Mouse (Mus musculus): ENCODE measurements at regions not wholly inside any gene's neighbourhood (a gene's known extent, or its start where the extent isn't known, plus 50 kb on each side); places are given as distances from the start of the nearest gene placed in this dataset.
A peak's percentile ranks its signal among the peaks of the same experiment; 100 is the strongest.

DNA sequence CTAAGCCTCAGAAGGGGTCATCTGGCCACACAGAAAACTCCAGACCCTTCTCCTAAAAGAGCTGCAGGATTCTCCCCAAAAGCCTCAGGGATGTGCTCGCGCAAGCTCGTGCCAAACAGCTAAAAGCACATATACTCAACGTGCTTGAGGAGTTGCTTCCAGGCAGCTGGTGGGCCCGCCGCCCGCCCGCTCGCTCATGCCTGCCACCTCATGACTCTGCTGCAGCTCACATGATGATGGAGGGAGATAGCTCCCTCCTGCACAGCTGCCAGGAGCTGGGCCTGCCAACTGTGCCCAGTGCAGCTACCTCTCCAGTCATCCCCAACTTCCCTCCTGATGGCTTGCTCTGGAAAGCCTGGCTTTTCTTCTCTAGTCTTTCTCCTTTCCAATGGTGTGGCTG lies 87.2 kb downstream of the Gm26897 start:
- Histone ChIP-seq H3K9me3 (ENCODE audit: control insufficient read depth, low read depth, low read length) (no peaks in the 10 kb centered on the region), H3K27ac (ENCODE audit: low read length) (no peak overlapping the region), H3K27me3 (ENCODE audit: control insufficient read depth, insufficient read depth, low read length) (no peaks in the 10 kb centered on the region), H3K4me1 (ENCODE audit: control insufficient read depth, insufficient read depth, low read length) (peaks cover 21% of the 10 kb centered on the region), H3K4me2 (replicated peaks; ENCODE audit: low read depth, low read length) (no peak overlapping the region), H3K9ac (replicated peaks; ENCODE audit: low read depth, low read length) (no peak overlapping the region), H3K36me3 (ENCODE audit: control insufficient read depth, insufficient read depth, low read length) (no peaks in the 10 kb centered on the region), H3K4me3 (ENCODE audit: low read depth, low read length) (no peak overlapping the region)
- 89% methylated on average over 9 of the region's 9 CpGs for WGBS
- no peak for ATAC-seq (ENCODE audit: insufficient number of reproducible peaks, insufficient read depth, low FRiP score, low read depth)

DNA sequence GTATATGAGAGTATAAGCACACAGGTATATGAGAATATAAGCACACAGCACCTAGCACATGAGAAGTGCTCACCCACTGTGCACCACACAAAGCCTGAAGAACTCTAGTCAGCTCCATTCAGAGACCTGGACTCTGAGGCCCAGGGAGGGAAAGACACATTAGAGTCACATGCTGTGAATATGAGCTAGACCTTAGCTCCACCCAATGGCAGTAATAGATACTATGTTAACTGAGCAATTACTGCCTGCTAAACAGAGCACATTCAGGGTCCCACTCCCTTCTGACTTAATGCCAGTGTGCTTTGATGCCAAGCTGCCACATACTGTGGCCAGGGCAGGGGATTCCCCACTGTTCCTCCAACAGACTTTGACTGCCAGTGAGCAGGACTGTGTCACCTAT lies 89.2 kb downstream of the Gm26897 start:
- Histone ChIP-seq H3K4me1 (ENCODE audit: control insufficient read depth, insufficient read depth, low read length) (peaks cover 21% of the 10 kb centered on the region), H3K36me3 (ENCODE audit: control insufficient read depth, insufficient read depth, low read length) (no peaks in the 10 kb centered on the region), H3K27ac (ENCODE audit: low read length) (peak overlapping the region; percentile 76; the same call in 1 of the 2 replicates), H3K9me3 (ENCODE audit: control insufficient read depth, low read depth, low read length) (no peaks in the 10 kb centered on the region), H3K27me3 (ENCODE audit: control insufficient read depth, insufficient read depth, low read length) (no peaks in the 10 kb centered on the region), H3K4me3 (ENCODE audit: low read depth, low read length) (no peak overlapping the region), H3K4me2 (replicated peaks; ENCODE audit: low read depth, low read length) (no peak overlapping the region), H3K9ac (replicated peaks; ENCODE audit: low read depth, low read length) (no peak overlapping the region)
- no peak for ATAC-seq (ENCODE audit: insufficient number of reproducible peaks, insufficient read depth, low FRiP score, low read depth)

DNA sequence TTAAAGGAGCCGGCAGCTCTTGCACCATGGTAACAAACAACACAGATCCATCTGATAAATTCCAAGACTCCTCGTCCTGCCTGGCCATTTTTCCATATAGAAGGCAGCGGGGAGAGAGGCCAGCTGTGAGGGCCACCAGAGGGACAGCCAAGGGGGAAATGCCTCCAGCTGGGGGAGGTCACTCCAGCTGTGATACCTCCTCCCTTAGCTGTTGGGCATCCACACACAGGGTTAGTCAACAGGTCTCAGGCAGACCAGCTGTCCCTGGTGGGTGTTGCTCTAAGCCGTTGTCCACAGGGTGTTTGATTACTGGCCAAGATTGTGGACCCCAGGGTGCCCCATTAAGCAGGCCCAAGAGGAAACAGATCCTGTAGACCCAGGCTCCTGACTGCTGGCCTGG lies 89.7 kb downstream of the Gm26897 start:
- peak overlapping the region; percentile 76; the same call in 1 of the 2 replicates for H3K27ac ChIP-seq (ENCODE audit: low read length)
- ATAC-seq (ENCODE audit: insufficient number of reproducible peaks, insufficient read depth, low FRiP score, low read depth), result 0 out of 2 replicates have a peak, but pooled peaks have one; percentile 46
- 13% methylated on average over 4 of the region's 4 CpGs for WGBS
- H3K36me3 ChIP-seq (ENCODE audit: control insufficient read depth, insufficient read depth, low read length), result no peaks in the 10 kb centered on the region
- no peaks in the 10 kb centered on the region for H3K27me3 ChIP-seq (ENCODE audit: control insufficient read depth, insufficient read depth, low read length)
- no peak overlapping the region for H3K9ac ChIP-seq (replicated peaks; ENCODE audit: low read depth, low read length)
- H3K4me2 ChIP-seq (replicated peaks; ENCODE audit: low read depth, low read length), result no peak overlapping the region
- peaks cover 21% of the 10 kb centered on the region for H3K4me1 ChIP-seq (ENCODE audit: control insufficient read depth, insufficient read depth, low read length)
- no peaks in the 10 kb centered on the region for H3K9me3 ChIP-seq (ENCODE audit: control insufficient read depth, low read depth, low read length)
- H3K4me3 ChIP-seq (ENCODE audit: low read depth, low read length), result no peak overlapping the region

DNA sequence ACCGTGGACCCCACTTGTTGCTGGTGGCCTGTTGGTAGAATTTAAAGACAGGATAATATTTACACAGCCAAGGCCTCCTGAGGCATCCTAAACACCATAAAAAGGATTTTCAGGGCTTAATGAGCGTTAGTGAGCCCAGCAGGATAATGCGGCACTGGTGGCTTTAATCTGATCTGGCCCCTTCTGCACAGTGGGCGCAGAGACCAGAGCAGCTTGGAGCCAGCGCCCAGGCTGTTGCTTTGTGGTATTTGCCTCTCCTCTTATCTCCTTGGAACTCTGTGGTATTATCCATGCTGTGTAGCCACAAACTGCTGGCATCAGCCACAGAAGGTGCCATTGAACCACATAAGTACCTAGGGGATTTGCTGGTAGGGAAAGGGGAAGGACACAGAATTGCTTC lies 90.1 kb downstream of the Gm26897 start:
- H3K9ac ChIP-seq (replicated peaks; ENCODE audit: low read depth, low read length), result no peak overlapping the region

DNA sequence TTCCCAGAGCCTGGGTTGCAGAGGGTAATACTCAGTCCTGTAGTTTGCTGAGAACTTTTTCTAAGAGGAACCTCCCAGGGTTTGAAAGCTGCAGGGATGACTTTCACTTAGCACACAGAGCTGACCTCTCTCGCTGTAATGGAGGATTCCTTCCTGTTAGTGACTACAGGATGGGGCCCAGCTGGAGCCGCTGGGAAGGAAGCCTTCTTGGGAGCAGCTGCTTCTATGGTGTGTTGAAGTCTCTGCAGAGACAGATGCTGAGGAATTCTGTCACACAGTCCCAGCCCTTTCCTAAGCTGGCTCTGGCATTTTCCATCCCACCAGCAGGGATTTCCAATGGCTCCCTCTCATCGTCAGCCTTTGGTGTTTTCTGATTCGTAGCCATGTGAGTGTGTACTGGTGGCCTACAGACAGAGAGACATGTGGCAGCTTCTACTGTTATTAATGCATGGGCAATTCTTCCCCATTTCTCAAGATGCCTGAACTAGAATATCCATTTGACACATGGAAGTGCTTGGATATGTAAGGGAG lies 90.9 kb downstream of the Gm26897 start:
- H3K9me3 ChIP-seq (ENCODE audit: control insufficient read depth, low read depth, low read length), result no peaks in the 10 kb centered on the region
- no peak overlapping the region for H3K9ac ChIP-seq (replicated peaks; ENCODE audit: low read depth, low read length)
- H3K27me3 ChIP-seq (ENCODE audit: control insufficient read depth, insufficient read depth, low read length), result no peaks in the 10 kb centered on the region
- H3K4me1 ChIP-seq (ENCODE audit: control insufficient read depth, insufficient read depth, low read length), result peaks cover 21% of the 10 kb centered on the region
- H3K4me3 ChIP-seq (ENCODE audit: low read depth, low read length), result no peak overlapping the region
- H3K4me2 ChIP-seq (replicated peaks; ENCODE audit: low read depth, low read length), result no peak overlapping the region
- WGBS, result 44% methylated on average over 4 of the region's 4 CpGs
- H3K36me3 ChIP-seq (ENCODE audit: control insufficient read depth, insufficient read depth, low read length), result no peaks in the 10 kb centered on the region
- ATAC-seq (ENCODE audit: insufficient number of reproducible peaks, insufficient read depth, low FRiP score, low read depth), result peak; percentile 50; the same call in 1 of the 2 replicates
- peak overlapping the region; percentile 76 for H3K27ac ChIP-seq (ENCODE audit: low read length)

More for the DNA sequence above, 90.1 kb downstream of the Gm26897 start:
- Histone ChIP-seq H3K36me3 (ENCODE audit: control insufficient read depth, insufficient read depth, low read length) (no peaks in the 10 kb centered on the region), H3K4me3 (ENCODE audit: low read depth, low read length) (no peak overlapping the region), H3K27ac (ENCODE audit: low read length) (peak overlapping the region; percentile 76), H3K27me3 (ENCODE audit: control insufficient read depth, insufficient read depth, low read length) (no peaks in the 10 kb centered on the region), H3K4me1 (ENCODE audit: control insufficient read depth, insufficient read depth, low read length) (peaks cover 21% of the 10 kb centered on the region), H3K4me2 (replicated peaks; ENCODE audit: low read depth, low read length) (no peak overlapping the region), H3K9me3 (ENCODE audit: control insufficient read depth, low read depth, low read length) (no peaks in the 10 kb centered on the region)
- 44% methylated on average over 5 of the region's 5 CpGs for WGBS
- ATAC-seq (ENCODE audit: insufficient number of reproducible peaks, insufficient read depth, low FRiP score, low read depth), result no peak

DNA sequence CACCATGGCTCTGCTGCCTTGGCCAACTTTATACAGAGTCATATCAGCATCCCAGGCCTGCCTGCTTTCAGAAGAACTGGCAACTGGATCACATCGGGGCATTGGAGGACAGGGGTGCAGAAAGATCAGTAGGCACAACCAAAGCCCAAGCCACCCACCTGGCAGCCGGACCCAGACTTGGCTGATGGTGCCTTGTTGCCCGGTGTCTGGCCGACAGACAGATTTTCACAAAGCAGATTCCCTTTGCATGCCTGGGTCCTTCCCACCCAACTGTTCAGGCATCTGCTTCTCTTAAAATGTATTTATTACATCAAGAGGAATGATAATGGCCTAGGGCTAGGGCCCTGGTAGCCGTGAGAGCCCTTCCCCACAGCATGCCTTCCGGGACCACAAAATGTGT lies 96.2 kb downstream of the Gm26897 start:
- 82% methylated on average over 6 of the region's 6 CpGs for WGBS
- Histone ChIP-seq H3K27ac (ENCODE audit: low read length) (no peak overlapping the region), H3K9ac (replicated peaks; ENCODE audit: low read depth, low read length) (no peak overlapping the region), H3K4me3 (ENCODE audit: low read depth, low read length) (no peak overlapping the region), H3K27me3 (ENCODE audit: control insufficient read depth, insufficient read depth, low read length) (no peaks in the 10 kb centered on the region), H3K36me3 (ENCODE audit: control insufficient read depth, insufficient read depth, low read length) (no peaks in the 10 kb centered on the region), H3K9me3 (ENCODE audit: control insufficient read depth, low read depth, low read length) (no peaks in the 10 kb centered on the region), H3K4me1 (ENCODE audit: control insufficient read depth, insufficient read depth, low read length) (0 out of 2 replicates have a peak, but pooled peaks cover 2% of the 10 kb centered on the region), H3K4me2 (replicated peaks; ENCODE audit: low read depth, low read length) (no peak overlapping the region)
- no peak for ATAC-seq (ENCODE audit: insufficient number of reproducible peaks, insufficient read depth, low FRiP score, low read depth)

DNA sequence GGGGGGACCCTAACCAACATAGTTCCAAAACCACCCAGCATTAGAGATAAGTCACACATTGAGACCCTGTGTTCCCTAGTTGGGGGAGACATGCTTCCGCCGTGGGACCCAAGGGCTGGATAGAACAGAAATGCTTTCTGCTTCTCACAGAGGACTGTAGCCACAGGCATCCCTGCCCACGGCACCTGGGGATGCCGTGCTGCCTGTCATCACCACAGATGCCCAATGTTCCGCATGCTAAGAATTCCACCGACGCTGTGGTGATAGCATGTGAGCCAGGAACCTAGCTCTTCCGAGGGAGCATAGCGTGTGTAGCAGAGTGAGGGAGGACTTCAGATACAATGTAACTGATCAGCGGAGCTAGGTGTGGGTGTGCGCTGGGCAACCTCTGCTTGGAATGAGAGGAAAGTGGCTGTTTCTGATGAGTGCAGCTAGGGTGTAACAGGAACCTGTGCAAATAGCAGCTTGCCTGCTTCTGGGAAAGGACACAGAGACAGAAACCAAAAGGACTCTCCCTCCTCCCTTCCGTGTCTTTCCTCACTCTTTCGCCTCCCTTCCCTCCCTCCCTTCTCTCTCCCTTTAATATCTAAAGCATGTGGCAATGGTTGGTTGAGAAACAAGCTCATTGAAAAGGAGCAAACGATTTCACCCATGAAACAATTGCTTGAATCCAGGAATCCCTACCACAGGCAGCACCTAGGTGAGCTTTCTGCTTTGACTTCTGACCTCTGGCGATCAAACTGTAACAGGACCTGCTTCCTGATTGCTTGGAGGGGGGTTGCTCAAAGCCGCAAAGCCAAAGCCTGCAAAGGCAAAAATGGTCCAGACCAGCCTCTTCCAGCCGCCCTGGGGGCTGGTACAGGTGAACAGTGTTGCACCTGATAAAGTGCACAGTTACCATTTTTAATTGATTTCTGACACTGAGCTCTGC lies 102.3 kb downstream of the Gm26897 start:
- Histone ChIP-seq H3K9me3 (ENCODE audit: control insufficient read depth, low read depth, low read length) (no peaks in the 10 kb centered on the region), H3K9ac (replicated peaks; ENCODE audit: low read depth, low read length) (no peak overlapping the region), H3K4me3 (ENCODE audit: low read depth, low read length) (no peak overlapping the region), H3K4me2 (replicated peaks; ENCODE audit: low read depth, low read length) (no peak overlapping the region), H3K36me3 (ENCODE audit: control insufficient read depth, insufficient read depth, low read length) (no peaks in the 10 kb centered on the region), H3K27ac (ENCODE audit: low read length) (no peak overlapping the region), H3K27me3 (ENCODE audit: control insufficient read depth, insufficient read depth, low read length) (no peaks in the 10 kb centered on the region), H3K4me1 (ENCODE audit: control insufficient read depth, insufficient read depth, low read length) (peaks cover 5% of the 10 kb centered on the region; the same call in 1 of the 2 replicates)
- WGBS, result 44% methylated on average over 17 of the region's 17 CpGs
- no peak for ATAC-seq (ENCODE audit: insufficient number of reproducible peaks, insufficient read depth, low FRiP score, low read depth)

DNA sequence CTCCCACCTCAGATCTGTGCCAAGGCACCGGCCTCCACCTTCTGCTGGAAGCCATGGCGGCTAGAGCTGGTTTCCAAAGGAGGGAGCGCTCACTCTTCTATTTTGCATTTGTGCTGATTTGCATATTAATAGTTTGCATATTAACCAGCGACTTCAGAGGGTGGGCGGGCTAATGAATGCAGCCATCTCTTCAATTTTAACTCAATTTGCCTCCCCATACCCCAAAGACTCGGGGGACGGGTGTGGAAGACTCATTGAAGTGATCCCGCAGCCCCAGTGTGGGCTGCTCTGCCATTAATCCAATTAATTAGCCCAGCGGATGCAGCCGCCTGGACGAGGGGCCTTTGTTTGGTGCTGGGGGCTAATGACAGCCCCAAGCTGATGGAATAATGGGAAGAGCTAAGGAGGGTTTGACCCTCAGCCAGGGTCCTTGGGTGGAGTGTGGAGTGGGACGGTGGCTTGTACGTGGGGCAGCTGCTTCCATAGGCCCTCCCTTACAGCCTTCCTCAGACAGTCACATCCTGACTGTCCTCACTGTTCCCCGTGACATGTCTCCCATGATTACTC lies 103.0 kb downstream of the Gm26897 start:
- Histone ChIP-seq H3K9ac (replicated peaks; ENCODE audit: low read depth, low read length) (no peak overlapping the region), H3K4me1 (ENCODE audit: control insufficient read depth, insufficient read depth, low read length) (peaks cover 5% of the 10 kb centered on the region; the same call in 1 of the 2 replicates), H3K27ac (ENCODE audit: low read length) (no peak overlapping the region), H3K9me3 (ENCODE audit: control insufficient read depth, low read depth, low read length) (no peaks in the 10 kb centered on the region), H3K27me3 (ENCODE audit: control insufficient read depth, insufficient read depth, low read length) (no peaks in the 10 kb centered on the region), H3K4me3 (ENCODE audit: low read depth, low read length) (no peak overlapping the region), H3K4me2 (replicated peaks; ENCODE audit: low read depth, low read length) (no peak overlapping the region), H3K36me3 (ENCODE audit: control insufficient read depth, insufficient read depth, low read length) (no peaks in the 10 kb centered on the region)
- no peak for ATAC-seq (ENCODE audit: insufficient number of reproducible peaks, insufficient read depth, low FRiP score, low read depth)
- 39% methylated on average over 14 of the region's 14 CpGs for WGBS
